Mouse (Mus musculus): ENCODE measurements around the gene Tulp2. TPM values are rescaled to one million over a fixed set of nuclear protein-coding genes. Genes with fewer than 3 reads are reported as not detected.

Gene Tulp2
- total and polyA plus RNA-seq, 3 experiments = 1.1 to 1.2 TPM; not detected in 1

DNA sequence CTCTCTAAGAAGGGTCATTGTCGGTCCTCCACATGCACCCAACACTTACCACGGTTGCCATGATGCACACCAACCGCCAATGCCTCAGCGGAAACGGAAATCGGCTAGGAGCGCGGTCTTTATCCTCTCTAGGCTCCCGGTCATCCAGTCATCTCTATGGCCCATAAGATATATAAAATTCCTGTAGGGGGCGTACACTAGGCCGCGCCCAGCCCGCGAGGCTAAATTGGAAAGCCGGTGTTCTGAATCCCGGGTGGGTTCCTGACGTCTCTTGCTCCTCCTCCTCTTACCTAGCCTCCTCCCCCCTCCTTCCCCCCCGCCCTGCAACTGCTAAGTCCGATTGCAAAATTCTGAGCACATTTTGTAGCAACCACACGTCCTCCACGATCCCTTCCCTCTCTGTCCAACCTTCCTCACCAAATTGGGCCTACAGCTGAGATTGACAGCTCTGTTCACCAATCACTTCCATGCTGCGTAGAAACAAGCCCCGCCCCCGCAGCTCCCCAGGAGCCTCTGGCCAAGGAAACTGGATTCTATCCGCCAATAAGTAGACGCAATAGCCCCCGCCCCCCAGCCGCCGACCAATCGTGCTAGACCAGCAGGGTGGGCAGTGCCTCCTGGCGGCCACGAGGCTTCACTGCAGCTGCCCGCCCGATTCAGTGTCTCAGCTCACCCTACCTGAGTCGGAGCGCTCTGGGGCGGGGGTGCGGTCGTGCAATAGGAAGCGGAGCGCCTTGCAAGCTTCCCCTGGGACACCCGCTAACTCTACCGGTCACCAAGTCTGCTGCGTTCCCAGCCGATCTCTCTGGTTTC lies 47.3 kb upstream of the Tulp2 start, which contains the start of gene Gys1 (continued):
- TF ChIP-seq KAT2A (conservative IDR thresholded peaks at IDR 0.05; ENCODE audit: low read depth, low read length) (peak; percentile 64), USF2 (IDR thresholded peaks at IDR 0.05; ENCODE audit: borderline replicate concordance in 1 of 2, insufficient read depth in 1 of 2, low read depth in 1 of 2, low read length in 2 of 2) (no peak), ZKSCAN1 (IDR thresholded peaks at IDR 0.05; ENCODE audit: low read depth, low read length) (no peak), TBP (IDR thresholded peaks at IDR 0.05; ENCODE audit: low read depth, low read length) (peak; percentile 86), NRF1 (IDR thresholded peaks at IDR 0.05; ENCODE audit: insufficient read depth, low read depth, low read length, poor library complexity, severe bottlenecking) (peak; percentile 53; the same call in 1 of the 2 replicates), EP300 (IDR thresholded peaks at IDR 0.05; ENCODE audit: low read depth in 1 of 2, low read length in 2 of 2) (peak in 1 of 2 experiments; percentile 62; a peak in 2 of 4 replicates), BHLHE40 (IDR thresholded peaks at IDR 0.05; ENCODE audit: borderline replicate concordance, low read depth, low read length) (peak; percentile 25; the same call in 1 of the 2 replicates), RCOR1 (IDR thresholded peaks at IDR 0.05; ENCODE audit: low read depth, low read length) (no peak), MYB (IDR thresholded peaks at IDR 0.05; ENCODE audit: low read depth, low read length) (peak; percentile 91), GABPA (IDR thresholded peaks at IDR 0.05; ENCODE audit: low read depth, low read length) (peak; percentile 52; the same call in 1 of the 2 replicates), MAX (IDR thresholded peaks at IDR 0.05; ENCODE audit: low read length) (peak; percentile 91), USF1 (IDR thresholded peaks at IDR 0.05; ENCODE audit: low read depth, low read length) (0 out of 2 replicates have a peak, but pooled peaks have one; percentile 33), ZMIZ1 (IDR thresholded peaks at IDR 0.05; ENCODE audit: low read depth, low read length) (peak; percentile 76), POLR2AphosphoS5 (IDR thresholded peaks at IDR 0.05; ENCODE audit: borderline replicate concordance, low read depth, low read length) (no peak), MYC (IDR thresholded peaks at IDR 0.05; ENCODE audit: low read depth, low read length) (peak; percentile 98), TCF12 (IDR thresholded peaks at IDR 0.05; ENCODE audit: low read depth, low read length) (peak; percentile 62), ZNF384 (IDR thresholded peaks at IDR 0.05; ENCODE audit: low read depth, low read length) (no peak), CHD1 (IDR thresholded peaks at IDR 0.05; ENCODE audit: low read depth, low read length) (no peak; the same call in 1 of the 2 replicates), ETS1 (IDR thresholded peaks at IDR 0.05; ENCODE audit: low read depth, low read length) (peak; percentile 43; the same call in 1 of the 2 replicates), MAFK (IDR thresholded peaks at IDR 0.05; ENCODE audit: borderline replicate concordance, low read depth, low read length) (no peak), NELFE (IDR thresholded peaks at IDR 0.05; ENCODE audit: low read depth, low read length) (peak; percentile 92)

DNA sequence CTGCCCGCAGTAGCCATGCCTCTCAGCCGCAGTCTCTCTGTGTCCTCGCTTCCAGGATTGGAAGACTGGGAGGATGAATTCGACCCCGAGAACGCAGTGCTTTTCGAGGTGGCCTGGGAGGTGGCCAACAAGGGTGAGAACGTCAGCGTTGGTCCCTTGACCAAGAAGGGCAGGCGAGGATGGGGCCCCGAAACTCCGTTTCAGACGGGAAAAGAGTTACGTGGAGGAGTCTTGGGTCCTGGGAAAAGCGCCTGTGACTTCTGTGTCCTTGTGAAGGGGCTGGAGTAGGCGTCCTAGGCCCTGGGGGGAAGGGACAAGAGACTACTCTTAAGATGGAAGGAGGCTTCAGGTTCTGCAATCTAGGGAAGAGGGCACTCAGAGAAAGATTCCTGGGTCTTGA lies 46.6 kb upstream of the Tulp2 start:
- peaks cover 0 to 9% of the 10 kb centered on the region in 2 experiments; a peak in 3 of 4 replicates for H3K4me1 ChIP-seq (ENCODE audit: control insufficient read depth in 1 of 2, insufficient read depth in 2 of 2, low read length in 2 of 2)
- no peaks in the 10 kb centered on the region for H3K9me3 ChIP-seq (replicated peaks; ENCODE audit: insufficient read depth, low read length)
- H3K36me3 ChIP-seq (ENCODE audit: control insufficient read depth in 1 of 2, insufficient read depth in 2 of 2, low read length in 2 of 2) = peaks cover 6 to 8% of the 10 kb centered on the region in 2 experiments; a peak in 3 of 4 replicates
- peak overlapping the region; percentile 47 for H3K27ac ChIP-seq (ENCODE audit: control insufficient read depth, low read depth, low read length)
- H3K4me3 ChIP-seq (ENCODE audit: control insufficient read depth in 1 of 2, insufficient read depth in 1 of 2, low read depth in 2 of 2, low read length in 2 of 2) = peak overlapping the region; percentile 79 to 90
- DNase-seq (ENCODE audit: low read depth, low spot score) = peak; percentile 62
- no peaks in the 10 kb centered on the region for H3K27me3 ChIP-seq (ENCODE audit: control insufficient read depth in 1 of 2, insufficient read depth in 2 of 2, low read length in 2 of 2)
- H3K9ac ChIP-seq (ENCODE audit: control insufficient read depth, low read depth, low read length, poor library complexity, severe bottlenecking) = peak overlapping the region; percentile 86
- TF ChIP-seq USF2 (IDR thresholded peaks at IDR 0.05; ENCODE audit: borderline replicate concordance in 1 of 2, insufficient read depth in 1 of 2, low read depth in 1 of 2, low read length in 2 of 2) (no peak), NRF1 (IDR thresholded peaks at IDR 0.05; ENCODE audit: insufficient read depth, low read depth, low read length, poor library complexity, severe bottlenecking) (no peak), NELFE (IDR thresholded peaks at IDR 0.05; ENCODE audit: low read depth, low read length) (no peak), CHD1 (IDR thresholded peaks at IDR 0.05; ENCODE audit: low read depth, low read length) (0 out of 2 replicates have a peak, but pooled peaks have one; percentile 41), JUND (IDR thresholded peaks at IDR 0.05; ENCODE audit: low read depth, low read length) (no peak), HCFC1 (IDR thresholded peaks at IDR 0.05; ENCODE audit: low read depth, low read length) (no peak)
- H3K79me2 ChIP-seq (ENCODE audit: control insufficient read depth, insufficient read depth, low read length, poor library complexity) = peaks cover 47% of the 10 kb centered on the region

All from MEL (cell line).